Mouse (Mus musculus) midbrain, embryonic 14.5 days (tissue): Measurements from ENCODE around the gene Ces1g. TPM values are rescaled to one million over a fixed set of nuclear protein-coding genes. Genes with fewer than 3 reads are reported as not detected.
A peak's percentile ranks its signal among the peaks of the same experiment; 100 is the strongest.

Source experiments
- ATAC-seq: fragments of 200-750 bp; cut with Nextera tagmentation; 2 replicates; pipeline ENCODE4 v1.8.0; 2017; ENCODE audit warnings: moderate number of reproducible peaks, moderate library complexity; ENCODE audit not compliant: low FRiP score, low TSS enrichment
- DNase-seq: peaks from one replicate; pipeline ENCODE4 v3.0.0-alpha.2; 2015
- H3K27ac ChIP-seq: fragments of 300-500 bp; sonication (generic); replicated peaks from 2 replicates; pipeline ENCODE4 v1.5.1; 2014; ENCODE audit warnings: mild to moderate bottlenecking, low read depth, low read length, moderate library complexity
- H3K27me3 ChIP-seq: fragments of 300-500 bp; sonication (generic); 2 replicates; pipeline ENCODE4 v1.6.1; 2014; ENCODE audit warnings: low read length, control low read depth, mixed read lengths; ENCODE audit not compliant: control insufficient read depth, insufficient read depth
- H3K36me3 ChIP-seq: fragments of 300-500 bp; sonication (generic); 2 replicates; pipeline ENCODE4 v1.6.1; 2014; ENCODE audit warnings: low read length, control low read depth; ENCODE audit not compliant: control insufficient read depth, insufficient read depth
- H3K4me1 ChIP-seq: fragments of 300-500 bp; sonication (generic); 2 replicates; pipeline ENCODE4 v1.6.1; 2014; ENCODE audit warnings: mild to moderate bottlenecking, antibody characterized with exemption, low read length, control low read depth; ENCODE audit not compliant: control insufficient read depth, insufficient read depth
- H3K4me2 ChIP-seq: fragments of 300-500 bp; sonication (generic); 2 replicates; pipeline ENCODE4 v1.6.1; 2014; ENCODE audit warnings: mild to moderate bottlenecking, low read length, moderate library complexity
- H3K4me3 ChIP-seq: fragments of 300-500 bp; sonication (generic); replicated peaks from 2 replicates; pipeline ENCODE4 v1.5.1; 2014; ENCODE audit warnings: low read depth, low read length
- H3K9ac ChIP-seq: fragments of 300-500 bp; sonication (generic); replicated peaks from 2 replicates; pipeline ENCODE4 v1.6.1; 2014; ENCODE audit warnings: mild to moderate bottlenecking, low read length, moderate library complexity
- H3K9me3 ChIP-seq: fragments of 300-500 bp; sonication (generic); 2 replicates; pipeline ENCODE4 v1.6.1; 2016; ENCODE audit warnings: low read length, control low read depth, mixed read lengths; ENCODE audit not compliant: control insufficient read depth
- WGBS: fragments of 180-500 bp; shearing (Covaris S2); extraction: QIAGEN DNeasy Blood & Tissue Kit; methylation state at CpG from one replicate; pipeline ENCODE4 v1.1.7; 2014; 5-methylcytosine and 5-hydroxymethylcytosine counted together
- polyA plus RNA-seq: library from polyadenylated mRNA; unstranded; fragments of >200 nt; fragmentation: Nextera tagmentation; extraction: Ambion mirVana; gene quantifications from 2 replicates; pipeline ENCODE4 v1.2.1, GENCODE M21; 2014

Gene Ces1g
- polyA plus RNA-seq = not detected in 2 replicates

GRCm38 (mm10) chr8:93337207-93337606, at the start of gene Ces1g:
Ces1g (minus strand) TSS chr8:93337308.
- Histone ChIP-seq H3K9ac (no peak within 1 kb of the TSS), H3K9me3 (no peaks in the 10 kb centered on the region), H3K36me3 (no peaks in the 10 kb centered on the region), H3K4me3 (no peak within 1 kb of the TSS), H3K4me2 (no peak within 1 kb of the TSS), H3K27me3 (no peaks in the 10 kb centered on the region), H3K27ac (no peak within 1 kb of the TSS), H3K4me1 (no peaks in the 10 kb centered on the region)
- ATAC-seq (no peak), DNase-seq (peak; percentile 24)
- WGBS = 65% methylated on average over 3 of the region's 3 CpGs

DNA sequence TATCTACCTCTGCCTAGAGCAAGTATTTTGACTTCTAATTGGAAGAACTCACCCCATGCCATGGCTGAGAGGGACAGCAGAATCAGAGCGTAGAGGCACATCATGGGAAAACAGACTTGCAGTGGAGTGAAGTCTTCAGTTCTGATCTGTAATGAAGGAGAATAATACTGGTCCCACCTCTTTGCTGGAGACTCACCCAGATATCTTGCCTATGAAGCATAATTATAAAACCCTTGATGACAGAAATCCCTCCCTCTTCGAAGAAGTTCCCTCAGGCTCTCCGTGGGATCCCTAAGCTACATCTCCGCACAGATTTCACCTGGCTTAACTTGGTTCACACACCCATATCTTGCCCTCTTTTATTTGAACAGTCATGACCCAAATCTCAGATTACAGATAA, 42.5 kb upstream of the Ces1g start, which contains the start of gene Ces1h:
TSS of gene Ces1h (minus strand) at position 101 of the 400 bp plus-strand sequence.
- DNase-seq (no peak), ATAC-seq (no peak)
- Histone ChIP-seq H3K27me3 (no peaks in the 10 kb centered on the region), H3K4me3 (no peak within 1 kb of the TSS), H3K9ac (no peak within 1 kb of the TSS), H3K9me3 (no peaks in the 10 kb centered on the region), H3K36me3 (no peaks in the 10 kb centered on the region), H3K27ac (no peak within 1 kb of the TSS), H3K4me2 (no peak within 1 kb of the TSS), H3K4me1 (no peaks in the 10 kb centered on the region)
- 96% methylated on average over 4 of the region's 4 CpGs for WGBS

DNA sequence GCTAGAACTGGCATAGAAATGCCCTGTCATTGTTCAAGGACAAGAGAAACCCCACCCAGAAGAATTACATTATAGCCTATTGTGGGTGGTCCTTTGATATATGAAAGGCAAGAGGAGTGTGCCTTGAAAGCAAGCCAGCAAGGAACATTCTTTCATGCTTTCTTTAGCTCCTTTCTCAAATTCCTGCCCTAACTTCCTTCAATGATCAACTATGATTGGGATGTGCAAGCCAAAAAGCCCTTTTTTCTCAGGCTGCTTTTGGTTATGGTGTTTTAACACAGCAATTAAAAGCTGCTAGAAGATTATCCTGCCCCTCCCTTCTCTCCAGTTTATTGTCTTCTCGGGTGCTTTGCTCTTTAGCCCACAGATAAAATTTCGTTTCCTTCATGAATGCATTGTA, 32.4 kb upstream of the Ces1g start:
- H3K36me3 ChIP-seq = no peaks in the 10 kb centered on the region
- H3K9me3 ChIP-seq = no peaks in the 10 kb centered on the region
- no peak overlapping the region for H3K4me3 ChIP-seq
- ATAC-seq (no peak), DNase-seq (no peak)
- H3K4me1 ChIP-seq = no peaks in the 10 kb centered on the region
- no peak overlapping the region for H3K4me2 ChIP-seq
- H3K9ac ChIP-seq = no peak overlapping the region
- no peaks in the 10 kb centered on the region for H3K27me3 ChIP-seq
- WGBS = 28% methylated on average over 2 of the region's 2 CpGs
- no peak overlapping the region for H3K27ac ChIP-seq

DNA sequence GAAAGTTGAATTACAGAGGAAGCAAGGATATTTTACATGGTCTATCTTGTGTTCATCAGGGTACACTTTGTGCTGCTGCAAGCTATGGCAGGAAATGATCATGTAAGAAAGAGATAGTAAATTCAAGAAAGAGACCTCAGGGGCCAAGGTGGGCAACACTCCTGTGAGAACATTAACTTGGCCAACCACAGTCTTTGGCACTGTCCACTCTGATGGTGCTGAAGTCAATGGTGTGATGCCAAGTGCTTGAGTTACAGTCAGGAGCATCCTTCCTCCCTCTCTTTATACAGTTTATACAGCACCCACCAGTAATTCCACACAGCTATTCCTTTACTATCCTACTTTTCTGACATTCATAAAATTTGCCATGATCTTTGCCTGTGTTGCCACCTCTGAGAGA, 23.0 kb upstream of the Ces1g start:
- no peak overlapping the region for H3K4me2 ChIP-seq
- no peak overlapping the region for H3K27ac ChIP-seq
- no peak for ATAC-seq
- H3K9ac ChIP-seq = no peak overlapping the region
- no peak for DNase-seq
- H3K36me3 ChIP-seq = no peaks in the 10 kb centered on the region
- H3K4me3 ChIP-seq = no peak overlapping the region
- no peaks in the 10 kb centered on the region for H3K27me3 ChIP-seq
- H3K4me1 ChIP-seq = no peaks in the 10 kb centered on the region
- H3K9me3 ChIP-seq = no peaks in the 10 kb centered on the region

- Histone ChIP-seq H3K27ac (no peak overlapping the region), H3K9ac (no peak overlapping the region), H3K4me1 (no peaks in the 10 kb centered on the region), H3K4me3 (no peak overlapping the region), H3K36me3 (no peaks in the 10 kb centered on the region), H3K4me2 (no peak overlapping the region), H3K9me3 (no peaks in the 10 kb centered on the region), H3K27me3 (no peaks in the 10 kb centered on the region)
- ATAC-seq (no peak), DNase-seq (no peak)
- WGBS = 86% methylated on average over 2 of the region's 2 CpGs
These were observed 2.4 kb upstream of the Ces1g start for GRCm38 (mm10) chr8:93339531-93339930.

DNA sequence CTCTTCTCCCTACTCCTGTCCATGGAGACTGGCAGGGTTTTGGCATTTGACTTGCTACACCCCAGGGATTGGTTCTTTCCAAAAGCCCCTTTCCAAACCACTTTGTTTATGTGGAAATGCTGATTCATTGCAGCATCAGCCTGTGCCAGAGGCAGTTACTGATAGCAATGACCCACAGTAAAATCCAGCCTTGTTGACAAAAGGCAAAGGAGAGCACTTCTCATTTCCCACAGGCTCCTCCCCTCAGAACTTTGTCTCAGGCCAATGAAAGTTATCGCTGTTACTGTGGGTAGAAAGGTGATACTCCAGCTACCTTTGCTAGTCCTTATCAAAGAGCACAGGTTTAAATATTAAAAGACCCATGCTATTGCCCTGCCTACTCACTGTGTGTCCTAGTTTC, 4.4 kb downstream of the Ces1g start:
- 83% methylated on average over 1 of the region's 1 CpGs for WGBS
- Histone ChIP-seq H3K4me2 (no peak overlapping the region), H3K4me3 (no peak overlapping the region), H3K4me1 (no peaks in the 10 kb centered on the region), H3K9me3 (no peaks in the 10 kb centered on the region), H3K36me3 (no peaks in the 10 kb centered on the region), H3K9ac (no peak overlapping the region), H3K27me3 (no peaks in the 10 kb centered on the region), H3K27ac (no peak overlapping the region)
- ATAC-seq = no peak
- no peak for DNase-seq

- H3K4me3 ChIP-seq = no peak overlapping the region
- DNase-seq (no peak), ATAC-seq (no peak)
- no peaks in the 10 kb centered on the region for H3K27me3 ChIP-seq
- 96% methylated on average over 2 of the region's 2 CpGs for WGBS
- no peak overlapping the region for H3K9ac ChIP-seq
- H3K27ac ChIP-seq = no peak overlapping the region
- no peaks in the 10 kb centered on the region for H3K9me3 ChIP-seq
- no peaks in the 10 kb centered on the region for H3K4me1 ChIP-seq
- H3K4me2 ChIP-seq = no peak overlapping the region
- no peaks in the 10 kb centered on the region for H3K36me3 ChIP-seq
These were observed 6.0 kb downstream of the Ces1g start for GRCm38 (mm10) chr8:93331151-93331550.

- 87% methylated on average over 2 of the region's 2 CpGs for WGBS
- Histone ChIP-seq H3K9me3 (no peaks in the 10 kb centered on the region), H3K4me3 (no peak overlapping the region), H3K4me2 (no peak overlapping the region), H3K4me1 (no peaks in the 10 kb centered on the region), H3K36me3 (no peaks in the 10 kb centered on the region), H3K27ac (no peak overlapping the region), H3K9ac (no peak overlapping the region), H3K27me3 (no peaks in the 10 kb centered on the region)
- ATAC-seq (no peak), DNase-seq (no peak)
These were observed 12.0 kb downstream of the Ces1g start for GRCm38 (mm10) chr8:93325123-93325522.

DNA sequence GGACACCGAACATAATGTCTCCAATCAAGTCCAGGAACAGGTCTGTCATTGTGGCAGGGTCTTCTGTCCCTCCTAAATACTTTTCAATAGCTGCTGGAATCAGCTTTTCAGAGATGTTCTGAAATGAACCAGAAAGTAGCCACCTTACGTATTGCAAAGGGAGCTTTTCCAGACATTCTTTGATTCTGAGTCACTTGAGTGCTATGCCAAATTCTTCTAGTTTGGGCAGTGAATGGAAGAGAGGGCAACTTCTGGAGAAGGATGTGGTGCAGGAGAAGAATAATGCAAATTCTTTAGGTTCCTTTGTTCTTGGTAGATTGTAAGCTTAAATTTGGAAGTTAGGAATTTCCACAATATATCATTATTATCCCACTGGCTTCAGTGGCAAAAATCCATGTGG, 20.1 kb downstream of the Ces1g start:
- no peaks in the 10 kb centered on the region for H3K27me3 ChIP-seq
- no peak overlapping the region for H3K9ac ChIP-seq
- ATAC-seq = no peak
- no peak overlapping the region for H3K4me2 ChIP-seq
- no peak for DNase-seq
- no peaks in the 10 kb centered on the region for H3K36me3 ChIP-seq
- WGBS = 89% methylated on average over 2 of the region's 2 CpGs
- no peaks in the 10 kb centered on the region for H3K4me1 ChIP-seq
- no peak overlapping the region for H3K4me3 ChIP-seq
- no peaks in the 10 kb centered on the region for H3K9me3 ChIP-seq
- H3K27ac ChIP-seq = no peak overlapping the region
